Mouse (Mus musculus): ENCODE data around the gene Gas8.
"Not testable (repeated sequence)": the region's sequence is repeated elsewhere in the genome, so short reads cannot be mapped to it uniquely, and the experiment has no call there.

The Gas8 gene

DNA sequence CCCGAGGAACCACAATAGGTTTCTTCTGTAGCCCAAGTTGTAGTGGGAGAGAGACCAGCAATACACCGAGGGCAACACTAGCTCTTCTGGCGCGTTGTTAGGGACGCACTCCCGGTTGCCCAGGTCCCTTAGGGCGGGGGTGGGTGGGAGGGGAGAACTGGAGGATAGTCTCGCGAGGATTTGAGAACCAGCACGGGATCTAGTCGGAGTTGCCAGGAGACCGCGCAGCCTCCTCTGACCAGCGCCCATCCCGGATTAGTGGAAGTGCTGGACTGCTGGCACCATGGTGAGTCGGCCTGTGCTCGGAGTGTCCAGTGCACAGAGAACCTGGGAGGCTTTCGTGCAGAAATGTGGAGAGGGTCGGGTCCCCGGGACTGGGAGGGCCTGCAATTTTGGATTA, at the start of gene Gas8:
Gene Gas8, plus strand, starts transcription at position 168 of the 400 bp plus-strand sequence.
- peak; percentile 97 for DNase-seq

DNA sequence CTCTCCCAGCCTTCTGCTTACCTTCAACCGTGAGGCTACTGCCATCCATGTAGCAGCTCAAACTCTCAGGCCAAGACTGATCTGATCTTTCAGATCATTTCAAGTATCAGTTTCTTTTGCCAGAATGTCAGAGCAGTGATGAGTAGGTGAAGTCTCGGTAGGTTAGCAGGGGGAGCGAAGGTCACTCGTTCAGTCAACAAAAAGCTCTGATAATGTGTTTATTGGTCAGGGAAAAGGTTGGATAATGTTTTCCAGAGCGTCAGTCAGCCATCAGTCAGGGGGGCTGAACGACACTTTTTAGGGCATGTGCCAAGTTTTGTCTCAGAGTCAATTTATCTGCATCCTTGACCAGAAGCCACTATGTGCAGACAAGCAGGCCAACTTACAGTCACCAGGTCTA, 45.6 kb upstream of the Gas8 start:
- not testable (repeated sequence) for DNase-seq

DNA sequence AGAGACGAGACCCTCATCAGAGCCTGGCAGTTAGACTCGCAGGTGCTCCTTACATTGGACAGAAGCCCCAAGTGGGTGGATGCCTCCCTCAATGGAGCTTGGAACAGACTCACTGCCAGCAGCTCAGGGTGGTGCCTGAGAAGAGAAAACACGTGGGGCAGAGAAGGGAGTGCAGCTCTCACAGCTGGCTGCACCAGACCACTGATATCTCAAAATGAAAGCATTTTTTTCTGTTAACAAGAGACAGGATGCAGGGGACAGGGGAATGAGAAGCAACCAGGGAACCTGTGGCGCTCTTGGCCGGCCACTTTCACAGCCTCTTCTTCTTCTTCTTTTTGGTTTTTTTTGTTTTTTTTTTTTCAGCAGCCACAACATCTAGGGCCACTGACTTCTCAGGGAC, 44.1 kb upstream of the Gas8 start:
- not testable (repeated sequence) for DNase-seq

DNA sequence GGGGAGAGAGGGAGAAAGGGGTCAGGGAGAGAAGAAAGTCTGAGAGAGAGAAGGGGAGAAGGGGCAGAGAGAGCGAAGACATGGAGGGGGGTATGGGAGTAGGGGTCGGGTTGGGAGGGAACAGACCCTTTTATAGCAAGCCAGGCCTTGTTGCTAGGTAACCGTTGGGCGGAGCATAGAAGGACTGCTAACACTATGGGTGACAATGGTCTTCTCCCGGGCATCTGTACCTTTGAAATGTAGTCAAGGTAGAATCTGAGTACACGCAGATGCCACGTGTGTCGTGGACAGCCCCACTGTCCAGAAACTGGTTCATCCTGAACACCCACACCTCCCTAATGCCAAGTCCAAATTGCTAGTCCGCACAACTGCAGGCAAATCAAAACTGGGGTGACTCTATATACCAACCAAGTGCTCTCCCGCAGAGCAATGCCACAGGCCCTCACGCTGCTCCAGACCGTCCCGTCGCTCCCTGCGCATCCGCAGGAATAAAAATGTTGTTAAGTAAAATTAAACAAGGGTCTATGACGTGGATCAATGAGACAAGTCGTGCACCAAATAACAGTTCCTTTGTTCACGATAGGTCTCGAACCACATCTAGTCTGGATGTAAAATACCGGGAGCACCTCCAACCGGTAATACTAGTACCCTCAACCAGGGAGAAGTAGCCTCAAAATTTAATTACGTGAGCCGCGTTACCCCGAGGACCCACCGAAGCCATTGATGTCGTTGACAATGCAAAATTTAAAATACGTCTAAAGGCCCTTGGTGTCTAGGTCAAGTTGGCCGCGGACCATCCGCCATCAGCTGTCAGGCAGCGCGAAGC, 41.5 kb upstream of the Gas8 start:
- DNase-seq: peak; percentile 51

DNA sequence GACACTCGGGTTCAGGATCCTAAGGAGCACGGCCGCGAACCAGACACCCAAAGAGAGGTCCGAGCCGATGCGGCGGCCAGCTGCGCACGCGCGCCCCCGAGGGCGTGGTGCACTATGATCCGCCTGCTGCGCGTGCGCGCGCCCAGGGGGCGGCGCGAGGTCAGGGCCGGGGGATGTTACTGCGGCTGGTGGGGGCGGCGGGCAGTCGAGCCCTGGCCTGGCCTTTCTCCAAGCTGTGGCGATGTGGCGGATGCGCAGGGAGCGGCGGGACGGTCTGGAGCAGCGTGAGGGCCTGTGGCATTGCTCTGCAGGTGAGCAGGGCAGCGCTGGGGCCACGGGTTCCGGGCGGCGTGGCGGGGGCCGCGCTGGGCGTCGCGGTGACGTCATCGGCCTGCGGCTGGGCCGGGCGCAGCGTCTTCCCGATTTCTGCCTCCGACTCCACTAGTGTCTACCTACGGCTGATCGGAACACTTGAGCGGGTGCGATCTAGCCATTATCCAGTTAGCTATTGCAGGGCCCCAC, 40.8 kb upstream of the Gas8 start, which contains the start of gene Afg3l1:
Gene Afg3l1, plus strand, starts transcription at position 167 of the 522 bp plus-strand sequence.
- DNase-seq: peak; percentile 96

DNA sequence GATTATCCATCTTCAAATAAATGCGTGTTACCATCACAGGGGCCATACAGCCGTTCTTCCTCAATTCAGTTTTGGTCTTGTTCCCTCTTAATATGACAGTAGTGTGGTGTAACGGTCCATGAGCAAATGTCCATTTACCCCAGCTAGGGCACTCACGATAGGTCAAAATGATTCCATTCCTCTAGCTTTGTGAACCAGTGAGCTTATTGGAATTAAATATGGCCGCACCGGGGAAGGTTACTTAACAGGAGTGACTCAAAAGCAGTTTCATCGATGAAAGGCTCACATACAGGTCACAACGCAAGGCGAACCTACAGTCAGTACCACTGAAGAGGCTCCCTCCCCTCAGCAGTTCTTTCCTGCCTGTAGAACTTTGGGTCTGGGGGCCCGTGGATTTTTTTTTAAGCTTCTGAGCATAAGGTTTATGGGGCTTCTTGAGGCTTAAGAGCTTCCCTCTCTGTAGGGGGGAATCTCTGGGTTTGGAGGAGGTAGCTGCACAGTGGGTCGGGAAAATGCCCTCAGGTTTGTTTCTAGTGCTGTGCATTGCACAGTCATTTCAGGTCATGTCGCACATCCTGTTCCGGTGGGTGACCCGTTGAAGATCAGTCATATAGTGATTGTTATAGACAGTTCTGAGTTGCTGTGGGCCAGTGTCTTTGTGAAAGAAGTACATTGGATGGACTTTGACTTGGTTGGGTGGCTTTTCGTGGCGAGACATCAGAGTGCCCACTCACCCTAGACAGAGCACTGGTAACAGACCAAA, 40.0 kb upstream of the Gas8 start:
- DNase-seq: peak; percentile 52

DNA sequence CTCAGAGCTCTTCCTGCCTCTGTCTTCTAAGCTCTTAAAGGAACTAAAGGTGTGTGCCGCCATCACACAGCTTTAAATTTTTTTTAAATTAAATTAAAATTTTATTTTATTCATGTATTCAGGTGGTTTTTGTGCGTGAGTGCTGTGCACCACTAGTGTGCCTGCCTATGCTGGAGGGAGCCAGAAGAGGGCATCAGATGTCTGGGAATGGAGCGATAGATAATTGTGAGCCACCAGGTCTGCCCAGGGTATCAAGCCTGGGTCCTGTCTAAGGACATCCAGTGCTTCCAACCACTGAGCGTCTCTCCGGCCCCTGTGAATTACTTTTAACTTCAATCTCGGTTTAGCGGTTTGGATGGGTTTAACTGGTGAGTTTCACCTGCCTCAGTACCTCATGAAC, 36.0 kb upstream of the Gas8 start:
- DNase-seq: peak; percentile 6

DNA sequence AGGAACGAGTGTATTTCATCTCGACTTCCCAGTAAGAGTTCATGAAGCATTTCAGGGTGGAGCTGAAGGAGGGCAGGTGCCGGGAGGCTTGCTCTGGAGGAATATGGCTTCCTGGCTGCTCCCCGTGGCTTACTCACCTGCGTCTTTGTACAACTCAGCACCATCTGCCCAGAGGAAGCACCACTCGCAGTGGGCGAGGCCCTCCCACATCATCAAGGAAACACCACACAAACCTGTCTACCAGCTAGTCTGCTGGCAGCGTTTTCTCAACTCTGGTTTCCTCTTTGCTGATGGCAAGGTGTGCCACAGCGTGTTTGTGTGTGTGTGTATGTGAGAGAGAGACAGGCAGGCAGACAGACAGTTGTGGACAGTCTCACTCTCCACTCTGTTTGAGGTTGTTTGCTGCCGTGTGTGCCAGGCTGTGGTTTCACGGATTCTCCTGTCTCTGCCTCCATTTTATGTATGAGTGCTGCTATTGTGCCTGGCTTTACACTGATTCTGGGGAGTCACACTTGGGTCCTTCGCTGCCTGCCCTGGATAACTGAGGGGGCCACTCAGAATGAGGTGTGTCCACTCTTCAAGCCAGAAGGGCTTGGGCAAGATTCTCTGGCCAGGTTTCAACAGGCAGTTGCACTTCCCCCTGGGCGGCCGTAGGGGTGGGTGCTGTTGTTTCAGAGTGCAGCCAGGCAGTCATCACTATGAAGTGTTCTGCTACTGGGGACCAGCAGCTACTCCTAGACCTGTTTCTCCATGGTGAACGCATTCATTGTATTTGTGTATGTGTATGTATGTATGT, 27.2 kb upstream of the Gas8 start:
- no peak for DNase-seq

DNA sequence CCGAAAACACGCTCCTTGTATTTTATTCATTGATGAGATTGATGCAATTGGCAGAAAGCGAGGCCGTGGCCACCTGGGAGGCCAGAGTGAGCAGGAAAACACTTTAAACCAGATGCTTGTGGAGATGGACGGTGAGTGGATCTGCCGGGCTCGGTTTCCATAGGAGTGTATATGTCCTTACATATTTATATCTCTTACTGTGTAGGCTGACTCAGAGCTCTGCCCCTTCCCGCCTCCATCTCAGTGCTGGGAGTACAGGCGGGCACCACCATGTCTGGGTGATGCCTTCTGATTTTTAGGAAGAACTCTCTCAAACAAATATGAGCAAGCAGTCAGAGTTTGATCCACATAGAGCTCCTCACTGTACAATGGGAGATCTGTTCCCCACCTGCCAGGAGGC, 25.7 kb upstream of the Gas8 start:
- DNase-seq: no peak

DNA sequence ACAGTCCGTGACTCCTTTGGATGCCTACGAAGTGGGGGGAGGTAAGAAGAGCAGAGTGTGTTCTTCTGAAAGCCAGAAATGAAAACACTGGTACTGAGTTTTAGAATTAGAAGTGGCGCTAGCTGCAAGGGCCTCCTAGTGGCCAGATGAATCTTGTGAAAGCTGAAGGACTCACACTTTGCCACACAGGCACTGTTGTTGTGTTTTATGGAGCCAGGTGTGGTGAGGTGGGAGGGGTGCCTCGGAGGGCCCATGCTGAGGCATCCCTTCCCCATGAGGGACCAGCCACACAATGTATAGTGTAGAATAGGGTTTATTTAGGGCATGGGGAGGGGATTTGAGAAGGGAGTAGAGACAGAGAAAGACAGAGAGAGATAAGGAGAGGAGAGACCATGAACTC, 20.9 kb upstream of the Gas8 start:
- no peak for DNase-seq

DNA sequence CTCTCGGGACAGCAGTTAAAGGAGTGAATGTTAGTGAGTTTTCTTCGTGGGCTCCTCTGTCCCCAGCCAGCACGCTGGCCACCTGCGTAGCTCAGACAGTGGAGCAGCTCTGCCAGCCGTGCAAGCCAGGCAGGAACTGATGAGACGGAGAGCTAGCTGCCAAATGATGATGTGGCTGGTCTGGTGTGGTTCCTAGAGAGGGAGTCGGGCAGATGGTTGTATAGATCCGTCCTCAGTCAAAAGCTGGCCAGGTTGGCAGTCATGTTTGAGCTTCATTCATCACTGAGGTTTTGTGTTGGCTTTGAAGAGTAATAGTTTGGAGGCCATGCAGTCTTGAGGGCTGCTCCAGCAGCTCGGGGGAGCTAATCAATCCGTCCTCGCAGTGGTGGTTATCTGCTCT, 19.7 kb upstream of the Gas8 start:
- no peak for DNase-seq

DNA sequence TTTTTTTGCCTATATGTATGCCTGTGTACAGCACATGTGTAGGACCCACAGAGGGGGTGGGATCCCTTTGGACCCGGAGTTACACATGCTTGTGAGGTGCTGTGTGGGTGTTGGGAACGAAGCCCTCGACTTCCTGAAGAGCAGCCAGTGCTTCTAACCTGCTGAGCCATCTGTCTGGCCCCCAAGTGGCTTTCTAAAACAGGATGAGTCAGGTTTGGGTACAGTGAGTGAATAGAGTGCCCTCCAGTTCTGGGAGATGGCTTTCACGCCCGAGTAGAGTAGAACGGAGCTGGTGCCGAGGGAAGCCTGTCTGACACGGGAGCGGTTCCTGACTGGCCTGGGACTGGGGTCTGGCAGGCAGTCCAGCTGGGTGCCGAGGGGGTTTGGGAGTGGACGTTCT, 19.1 kb upstream of the Gas8 start:
- no peak for DNase-seq

DNA sequence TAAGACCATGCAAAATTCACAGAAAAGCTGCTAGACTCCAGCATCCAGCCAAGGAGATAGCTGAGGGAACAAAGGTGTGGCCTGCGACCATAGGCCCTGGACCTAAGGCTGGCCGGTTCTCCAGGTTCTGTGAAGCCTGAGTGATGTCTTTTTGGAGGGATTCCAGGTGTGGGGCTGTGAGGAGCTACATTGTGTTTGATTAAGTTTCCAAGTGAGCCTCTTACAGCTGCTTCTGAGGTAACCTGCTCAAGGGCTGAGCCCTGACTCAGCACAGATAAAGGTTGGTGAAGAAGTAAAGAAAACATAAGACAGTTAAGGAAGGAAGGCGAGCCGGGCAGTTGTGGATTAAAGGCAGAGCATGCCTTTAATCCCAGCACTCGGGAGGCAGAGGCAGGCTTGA, 16.4 kb upstream of the Gas8 start:
- no peak for DNase-seq

DNA sequence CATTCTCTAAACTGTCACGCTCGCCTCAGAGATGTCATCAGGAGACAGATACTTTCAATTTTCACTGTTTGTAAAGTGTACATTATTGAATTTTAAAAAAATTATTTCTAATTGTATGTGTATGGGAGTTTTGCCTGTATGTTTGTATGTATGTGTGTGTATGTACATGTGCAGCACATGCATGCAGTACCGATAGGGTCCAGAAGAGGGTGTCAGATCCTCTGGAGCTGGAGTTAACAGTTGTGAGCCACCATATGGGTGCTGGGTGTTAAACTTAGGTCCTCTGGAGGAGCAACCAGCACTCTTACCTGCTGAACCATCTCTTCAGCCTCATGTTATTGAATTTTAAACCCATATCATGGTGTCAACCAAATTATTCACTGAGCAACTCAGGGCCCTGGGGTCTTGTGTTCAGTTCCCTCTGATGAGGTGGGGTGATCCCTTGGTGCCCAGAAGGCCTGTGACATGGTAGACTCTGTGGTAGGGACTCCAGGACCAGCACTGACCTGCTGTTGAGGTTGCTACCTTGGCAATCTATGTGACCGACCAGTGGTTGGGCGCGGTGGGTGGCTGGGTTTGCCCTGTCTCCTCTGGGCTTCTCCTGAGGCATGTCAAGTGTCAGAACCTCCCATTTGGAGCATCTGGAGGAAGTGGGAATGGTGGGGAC, 14.7 kb upstream of the Gas8 start:
- DNase-seq: no peak

DNA sequence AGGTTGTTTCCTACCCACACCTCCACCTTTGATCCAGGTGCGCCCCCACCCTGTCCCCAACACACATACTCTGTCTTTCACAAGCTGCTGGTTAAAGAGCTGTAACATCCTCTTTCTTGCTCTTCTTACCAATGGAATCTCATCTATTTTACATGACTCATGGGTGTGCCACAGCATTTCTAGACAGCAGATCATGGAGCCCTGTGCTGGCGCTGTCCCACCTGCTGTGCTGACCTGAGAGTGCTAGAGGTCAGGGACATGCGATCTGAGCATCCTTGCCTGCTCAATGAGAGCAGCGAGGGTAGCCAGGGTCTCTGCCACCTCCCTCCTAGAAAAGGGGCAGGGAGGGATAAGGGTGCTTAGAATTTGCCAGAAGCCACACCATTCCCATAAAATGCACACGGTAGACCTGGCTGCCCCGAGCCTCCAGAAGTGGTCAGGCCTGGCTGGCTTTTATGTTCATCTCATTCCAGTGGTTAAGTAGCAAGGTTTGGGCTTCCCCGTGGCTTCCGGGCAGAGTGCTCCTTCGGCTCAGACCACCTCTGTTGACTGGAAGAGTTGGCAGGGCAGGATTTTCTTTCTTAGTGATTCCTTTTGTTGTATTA, 13.9 kb upstream of the Gas8 start:
- DNase-seq: no peak

DNA sequence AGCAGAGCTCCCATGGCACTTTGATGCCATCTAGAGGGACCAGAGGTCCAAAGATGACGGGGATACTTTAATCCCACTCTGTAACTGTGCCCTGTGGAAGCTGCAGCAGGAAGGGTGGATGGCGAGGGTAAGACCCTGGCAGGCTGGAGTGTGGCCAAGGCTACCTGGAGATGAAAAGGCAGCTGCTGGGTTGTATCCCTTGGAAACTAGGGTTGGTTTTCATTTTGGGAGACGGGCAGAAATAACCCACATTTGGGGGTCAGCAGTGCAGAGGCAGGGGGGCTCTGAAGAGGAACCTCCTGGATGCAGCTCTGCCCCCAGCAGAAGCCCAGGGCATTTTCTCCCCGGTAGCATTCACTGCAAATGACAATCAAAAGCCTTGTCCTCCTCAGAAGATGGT, 13.4 kb upstream of the Gas8 start:
- DNase-seq: no peak

DNA sequence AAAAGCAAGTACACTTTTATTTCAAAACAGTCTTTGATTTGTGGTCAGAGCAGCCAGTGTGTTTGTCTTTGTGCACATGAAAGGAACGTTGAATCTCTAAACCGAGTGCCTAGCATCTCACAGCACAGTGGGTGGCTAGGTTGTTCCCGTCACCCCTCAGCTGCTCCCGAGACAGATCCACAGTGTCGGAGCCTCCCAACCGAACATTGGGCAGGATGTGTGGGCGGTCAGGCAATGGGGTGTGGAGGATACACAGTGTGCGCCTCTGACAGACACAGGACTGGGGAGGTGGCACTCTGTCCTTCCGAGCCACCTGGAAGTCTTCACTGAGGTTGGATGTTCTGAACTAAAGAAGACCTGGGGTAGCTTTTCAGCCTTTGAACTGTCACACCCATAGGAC, 12.9 kb upstream of the Gas8 start:
- no peak for DNase-seq

DNA sequence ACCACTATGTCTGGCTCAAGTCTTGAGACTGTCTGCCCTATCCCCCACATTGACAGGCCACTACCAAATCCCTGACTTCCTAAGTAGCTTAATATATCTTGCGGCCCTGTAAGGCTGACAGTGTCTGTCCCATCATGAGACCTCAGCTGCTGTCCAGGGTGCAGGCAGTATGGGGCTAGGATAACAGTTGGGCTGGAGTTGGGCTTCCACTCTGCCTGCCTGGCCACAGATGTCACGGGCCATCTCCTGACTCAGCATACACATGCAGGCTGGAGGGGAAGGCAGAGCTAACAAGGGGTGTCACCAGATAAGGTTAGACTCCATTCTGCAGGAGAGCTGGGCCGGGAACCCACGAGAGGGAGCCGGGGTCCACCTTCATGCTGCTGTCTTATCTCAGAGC, 11.5 kb upstream of the Gas8 start:
- no peak for DNase-seq

DNA sequence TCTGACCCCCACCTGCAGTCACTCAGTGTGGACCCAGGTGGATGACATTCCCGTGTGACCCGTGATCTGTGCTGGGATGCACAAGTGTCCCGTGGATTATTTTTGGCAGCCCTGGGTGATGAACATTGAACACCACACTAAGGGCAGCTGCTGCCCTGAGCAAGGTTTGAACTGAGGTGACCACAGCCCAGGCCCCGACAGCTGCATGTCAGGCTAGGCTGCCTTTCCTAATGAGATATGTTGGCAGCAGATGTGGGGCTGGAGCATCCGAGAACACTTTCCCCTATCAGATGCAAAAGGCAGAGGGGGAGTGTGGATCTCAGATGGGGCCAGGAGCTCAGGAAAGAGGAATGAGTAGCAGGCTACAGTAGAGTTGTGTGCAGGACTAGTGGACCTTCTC, 7.8 kb upstream of the Gas8 start:
- no peak for DNase-seq

DNA sequence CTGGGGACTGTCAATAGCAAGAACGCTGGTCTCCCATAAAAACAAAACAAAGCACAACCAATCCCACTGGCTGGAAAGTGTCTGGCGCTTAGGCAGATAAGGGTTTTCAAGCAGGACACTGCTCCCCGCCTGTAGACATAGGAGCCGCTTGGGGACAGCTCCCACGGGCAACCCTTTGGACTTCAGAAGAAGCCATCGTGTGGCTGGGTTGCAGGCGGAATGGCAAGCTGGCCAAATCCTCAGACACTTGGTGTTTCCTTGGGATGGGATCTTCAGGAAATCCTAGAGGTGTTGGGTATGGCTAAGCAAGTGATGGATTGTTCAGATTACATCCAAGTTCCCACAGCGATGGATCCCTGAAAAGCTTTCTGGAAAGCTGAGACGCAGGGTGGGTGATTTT, 4.5 kb upstream of the Gas8 start:
- DNase-seq: peak; percentile 29

DNA sequence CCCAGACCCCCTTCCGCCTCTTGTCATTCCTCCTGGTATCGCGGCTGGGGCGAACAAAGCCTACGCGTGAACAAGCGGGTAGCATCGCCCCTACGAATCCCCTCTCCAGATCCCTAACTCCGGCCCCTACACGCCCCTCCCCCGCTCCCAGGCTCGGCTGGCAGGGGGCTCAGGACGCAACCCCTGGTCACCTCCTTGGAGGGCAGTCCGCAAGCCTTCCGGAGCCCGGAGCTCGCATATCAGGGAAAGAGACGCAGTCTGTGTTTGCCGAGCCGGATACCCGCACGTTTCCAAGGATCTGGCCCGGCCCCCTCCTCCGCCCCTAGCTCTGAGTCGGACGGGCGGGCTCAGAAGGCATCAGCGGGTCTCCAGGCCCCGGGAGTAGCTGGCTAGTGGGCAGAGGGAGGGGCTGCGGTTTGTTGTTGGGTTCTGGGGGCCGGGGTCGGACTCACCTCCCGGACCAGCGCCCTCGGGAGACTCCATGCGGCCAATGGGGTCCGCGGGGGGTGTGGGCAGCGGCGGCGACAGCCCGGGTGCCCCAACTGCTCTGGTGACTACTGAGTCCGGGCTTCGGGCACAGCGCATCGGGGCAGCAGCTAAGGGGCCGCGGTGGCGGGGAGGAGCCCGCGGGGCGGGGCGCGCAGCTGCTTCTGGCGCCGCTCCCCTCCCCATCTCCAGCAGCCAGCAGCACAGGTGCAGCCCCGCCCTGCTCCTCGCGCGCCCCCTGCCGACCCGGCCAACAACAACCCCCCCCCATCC, 3.7 kb upstream of the Gas8 start, which contains the start of gene Dbndd1:
Gene Dbndd1, minus strand, starts transcription at position 683 of the 759 bp plus-strand sequence.
- peak; percentile 85 for DNase-seq
